In genomic region chr1:73560594-73560993, GRCm38 (mm10) we compare ENCODE assay signal across 21 mouse cellular contexts.
"Had no signal": no experiment of that assay in that cellular context is flagged by ENCODE, and none has a peak within 500 bp of the region (broad histone marks: within the 10 kb centered on the region; RNA-seq: fewer than 3 reads in every experiment).

No protein-coding gene starts in this region.

- DNase-seq: cerebellum, adult 8-10 months; cerebellum, adult 9-10 months; cerebellum, adult 9-11 months; cerebellum, postnatal 10 days; cerebellum, postnatal 14 days; cerebellum, postnatal 25 days; cerebellum, postnatal 36 days; embryo, embryonic 11 days; forebrain, postnatal 0 days; gastrocnemius, adult 2 months; gastrocnemius, postnatal 10 days; gastrocnemius, postnatal 14 days; gastrocnemius, postnatal 25 days; gastrocnemius, postnatal 36 days; heart, adult 11 months; heart, adult 18-20 months; heart, adult 2 months had no signal

- ATAC-seq: forebrain, embryonic 13.5 days; forebrain, embryonic 14.5 days; forebrain, embryonic 15.5 days; forebrain, embryonic 16.5 days; forebrain, postnatal 0 days had no signal
